Mouse (Mus musculus) intestine, embryonic 14.5 days (tissue): ENCODE measurements around the gene Zdhhc16. TPM values are rescaled to one million over a fixed set of nuclear protein-coding genes. Genes with fewer than 3 reads are reported as not detected.

Source experiments
- ATAC-seq: fragments of 200-750 bp; cut with Nextera tagmentation; replicated peaks from 2 replicates; pipeline ENCODE4 v1.8.0; 2017; ENCODE audit warnings: low read depth, moderate number of reproducible peaks, moderate TSS enrichment, moderate library complexity; ENCODE audit not compliant: low FRiP score, low TSS enrichment
- DNase-seq: peaks from one replicate; pipeline ENCODE4 v3.0.0-alpha.2; 2018; ENCODE audit warnings: low spot score
- H3K27ac ChIP-seq: fragments of 300-500 bp; sonication (generic); 2 replicates; pipeline ENCODE4 v1.5.1; 2014; ENCODE audit warnings: low read depth, mild to moderate bottlenecking, control low read depth
- H3K27me3 ChIP-seq: fragments of 300-500 bp; sonication (generic); replicated peaks from 2 replicates; pipeline ENCODE4 v1.6.1; 2014; ENCODE audit warnings: low read length, control low read depth; ENCODE audit not compliant: control insufficient read depth, insufficient read depth
- H3K36me3 ChIP-seq: fragments of 300-500 bp; sonication (generic); 2 replicates; pipeline ENCODE4 v1.6.1; 2014; ENCODE audit warnings: low read length, control low read depth; ENCODE audit not compliant: control insufficient read depth, insufficient read depth
- H3K4me1 ChIP-seq: fragments of 300-500 bp; sonication (generic); replicated peaks from 2 replicates; pipeline ENCODE4 v1.6.1; 2014; ENCODE audit warnings: low read length, control low read depth, mixed read lengths; ENCODE audit not compliant: control insufficient read depth, insufficient read depth
- H3K4me2 ChIP-seq: fragments of 300-500 bp; sonication (generic); 2 replicates; pipeline ENCODE4 v1.6.1; 2014; ENCODE audit warnings: low read length
- H3K4me3 ChIP-seq: fragments of 300-500 bp; sonication (generic); 2 replicates; pipeline ENCODE4 v1.5.1; 2014; ENCODE audit warnings: low read depth, low read length, control low read depth, mixed read lengths
- H3K9ac ChIP-seq: fragments of 300-500 bp; sonication (generic); 2 replicates; pipeline ENCODE4 v1.6.1; 2014; ENCODE audit warnings: mild to moderate bottlenecking, low read length
- H3K9me3 ChIP-seq: fragments of 300-500 bp; sonication (generic); 2 replicates; pipeline ENCODE4 v1.6.1; 2016; ENCODE audit warnings: low read length, control low read depth; ENCODE audit not compliant: control insufficient read depth
- WGBS: fragments of 180-500 bp; shearing (Covaris S2); extraction: QIAGEN DNeasy Blood & Tissue Kit; methylation state at CpG from one replicate; pipeline ENCODE4 v1.1.7; 2014; 5-methylcytosine and 5-hydroxymethylcytosine counted together
- polyA plus RNA-seq: library from polyadenylated mRNA; unstranded; fragments of >200 nt; fragmentation: Nextera tagmentation; extraction: Ambion mirVana; gene quantifications from 2 replicates; pipeline ENCODE4 v1.2.1, GENCODE M21; 2014

The Zdhhc16 gene
- 69.2 and 76.6 TPM in 2 replicates for polyA plus RNA-seq

GRCm38 (mm10) chr19:41933179-41934086 lies at the start of gene Zdhhc16, which contains the start of gene Exosc1:
Gene Zdhhc16 (plus strand): TSS chr19:41933480.
Gene Exosc1 (minus strand): TSS chr19:41933423.
- Histone ChIP-seq H3K4me2 (peak within 1 kb of the TSS; percentile 97), H3K36me3 (peaks cover 44% of the 10 kb centered on the region)
- under 1% methylated on average over 47 of the region's 47 CpGs for WGBS

GRCm38 (mm10) chr19:41883882-41884281 lies 49.4 kb upstream of the Zdhhc16 start:
- Histone ChIP-seq H3K4me3 (no peak overlapping the region), H3K27me3 (no peaks in the 10 kb centered on the region), H3K9me3 (no peaks in the 10 kb centered on the region), H3K9ac (no peak overlapping the region), H3K4me2 (no peak overlapping the region), H3K36me3 (peaks cover 69% of the 10 kb centered on the region), H3K4me1 (no peaks in the 10 kb centered on the region), H3K27ac (no peak overlapping the region)
- DNase-seq = no peak
- WGBS = 91% methylated on average over 9 of the region's 9 CpGs
- no peak for ATAC-seq

More at GRCm38 (mm10) chr19:41933179-41934086, at the start of gene Zdhhc16, which contains the start of gene Exosc1:
- peak within 1 kb of the TSS; percentile 72 for H3K9ac ChIP-seq
- H3K4me1 ChIP-seq = peaks cover 16% of the 10 kb centered on the region
- H3K27ac ChIP-seq = no peak within 1 kb of the TSS
- H3K9me3 ChIP-seq = no peaks in the 10 kb centered on the region
- ATAC-seq (peak; percentile 100), DNase-seq (peak; percentile 96)
- no peaks in the 10 kb centered on the region for H3K27me3 ChIP-seq
- peak within 1 kb of the TSS; percentile 80 for H3K4me3 ChIP-seq

DNA sequence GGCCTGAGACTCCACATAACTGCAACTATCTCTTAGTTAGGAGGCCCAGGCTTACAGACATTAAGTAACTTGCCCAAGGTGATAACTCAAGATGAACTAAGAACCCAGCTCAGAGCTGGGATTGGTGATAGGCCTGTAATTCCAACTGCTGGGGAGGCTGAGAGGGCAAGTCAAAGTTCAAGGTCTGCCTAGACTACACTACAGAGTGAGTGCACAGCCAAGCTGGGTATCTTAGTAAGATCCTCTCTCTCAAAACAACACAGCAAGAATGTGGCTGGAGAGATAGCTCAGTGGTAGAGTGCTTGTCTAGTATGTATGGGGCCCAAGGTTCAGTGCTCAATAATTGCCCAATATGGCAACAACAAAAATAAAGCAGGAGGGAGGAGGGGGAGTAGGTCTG lies 45.1 kb upstream of the Zdhhc16 start:
- no peak overlapping the region for H3K27ac ChIP-seq
- DNase-seq (no peak), ATAC-seq (no peak)
- H3K27me3 ChIP-seq = no peaks in the 10 kb centered on the region
- H3K4me3 ChIP-seq = no peak overlapping the region
- no peaks in the 10 kb centered on the region for H3K4me1 ChIP-seq
- H3K9me3 ChIP-seq = no peaks in the 10 kb centered on the region
- peaks cover 65% of the 10 kb centered on the region for H3K36me3 ChIP-seq
- no peak overlapping the region for H3K4me2 ChIP-seq
- no peak overlapping the region for H3K9ac ChIP-seq

DNA sequence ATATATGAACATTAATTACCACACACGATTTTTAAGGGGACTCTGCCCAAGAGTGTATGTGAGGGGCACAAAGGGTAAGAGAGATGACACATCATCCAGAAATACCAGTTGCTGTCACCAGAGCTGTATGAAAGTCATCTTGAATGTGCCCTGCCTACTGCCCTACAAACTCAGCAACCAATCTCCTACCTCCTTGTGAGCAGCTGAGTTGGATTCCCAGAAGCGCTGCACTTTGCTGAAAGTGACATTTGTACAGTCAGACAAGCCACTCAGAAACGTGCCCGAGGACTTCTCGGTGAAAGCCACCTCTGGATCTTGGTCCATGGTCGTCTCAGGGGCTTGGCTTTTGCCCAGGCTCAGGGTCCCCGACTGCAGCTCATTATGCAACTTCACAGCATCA lies 38.3 kb upstream of the Zdhhc16 start:
- 49% methylated on average over 7 of the region's 7 CpGs for WGBS
- no peaks in the 10 kb centered on the region for H3K9me3 ChIP-seq

DNA sequence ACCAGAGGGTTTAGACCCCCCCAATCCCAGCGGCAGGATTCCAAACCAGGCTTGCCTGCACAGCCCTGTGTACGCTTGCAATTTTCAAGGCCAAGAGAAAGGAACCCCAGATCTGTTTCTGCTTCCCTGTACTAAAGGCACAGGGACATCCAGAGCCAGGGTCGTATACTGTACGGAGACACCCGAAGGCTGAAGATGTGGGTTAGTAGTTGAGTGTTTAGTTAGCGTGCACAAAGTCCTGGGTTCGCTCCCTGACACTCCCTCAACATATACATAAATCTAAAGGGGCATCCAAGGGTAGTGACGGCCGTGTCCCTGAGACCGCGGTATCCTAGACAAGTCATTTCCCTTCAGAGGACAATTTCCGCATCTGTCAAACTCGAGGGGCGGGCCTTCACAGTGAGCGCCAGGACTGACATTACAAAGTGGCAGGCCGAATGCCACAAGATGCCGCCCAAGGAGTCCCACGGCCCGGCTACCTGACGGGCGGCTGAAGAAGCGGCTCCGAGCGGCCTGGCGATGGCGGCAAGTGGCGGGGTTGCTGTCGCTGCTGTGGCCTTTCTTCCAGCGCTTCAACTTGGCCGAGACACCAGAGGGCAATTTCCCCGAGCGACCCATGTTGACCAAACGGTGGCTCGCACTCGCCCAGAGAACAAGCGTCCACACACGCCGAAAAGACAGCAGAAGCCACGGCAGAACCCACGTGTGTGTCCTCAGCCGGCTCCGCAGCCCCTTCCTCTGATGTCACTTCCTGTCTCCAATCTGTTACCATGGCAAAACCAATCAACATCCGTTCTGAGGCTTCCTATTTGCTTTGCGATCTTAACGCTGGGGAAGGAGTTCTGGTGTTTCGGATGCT lies 37.6 kb upstream of the Zdhhc16 start, which contains the start of gene Rrp12:
TSS of gene Rrp12 (minus strand) at position 714 of the 859 bp plus-strand sequence.
- Histone ChIP-seq H3K4me3 (peak within 1 kb of the TSS; percentile 62), H3K9ac (peak within 1 kb of the TSS; percentile 54), H3K27me3 (no peaks in the 10 kb centered on the region), H3K4me1 (peaks cover 9% of the 10 kb centered on the region), H3K27ac (0 out of 2 replicates have a peak within 1 kb of the TSS, but pooled peaks have one; percentile 28), H3K36me3 (peaks cover 3% of the 10 kb centered on the region; the same call in 1 of the 2 replicates), H3K4me2 (peak within 1 kb of the TSS; percentile 79), H3K9me3 (no peaks in the 10 kb centered on the region)
- 1% methylated on average over 46 of the region's 46 CpGs for WGBS
- DNase-seq = peak; percentile 81
- peak; percentile 91 for ATAC-seq

More for the DNA sequence above, 38.3 kb upstream of the Zdhhc16 start:
- Histone ChIP-seq H3K4me3 (peak overlapping the region; percentile 62), H3K9ac (peak overlapping the region; percentile 54), H3K36me3 (peaks cover 9% of the 10 kb centered on the region), H3K27ac (no peak overlapping the region), H3K4me2 (peak overlapping the region; percentile 79), H3K27me3 (no peaks in the 10 kb centered on the region), H3K4me1 (peaks cover 9% of the 10 kb centered on the region)
- no peak for ATAC-seq
- no peak for DNase-seq

DNA sequence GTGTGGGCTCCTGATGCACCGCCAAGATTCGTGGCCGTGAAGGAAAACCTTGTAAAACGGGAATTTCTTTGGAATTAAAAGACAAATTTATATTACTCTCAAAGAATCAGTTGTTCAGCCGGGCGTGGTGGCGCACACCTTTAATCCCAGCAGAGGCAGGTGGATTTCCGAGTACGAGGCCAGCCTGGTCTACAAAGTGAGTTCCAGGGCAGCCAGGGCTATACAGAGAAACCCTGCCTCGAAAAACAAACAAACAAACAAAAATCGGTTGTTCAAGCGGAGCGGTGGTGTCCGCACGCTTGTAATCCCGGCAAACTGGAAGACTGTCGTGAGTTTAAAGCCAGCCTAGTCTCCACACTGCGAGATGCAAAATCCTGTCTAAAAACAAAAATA lies 37.0 kb upstream of the Zdhhc16 start:
- Histone ChIP-seq H3K4me2 (peak overlapping the region; percentile 79), H3K9ac (peak overlapping the region; percentile 33; the same call in 1 of the 2 replicates), H3K27me3 (no peaks in the 10 kb centered on the region), H3K9me3 (no peaks in the 10 kb centered on the region), H3K36me3 (peaks cover 3% of the 10 kb centered on the region; the same call in 1 of the 2 replicates), H3K27ac (no peak overlapping the region), H3K4me3 (peak overlapping the region; percentile 62), H3K4me1 (peaks cover 9% of the 10 kb centered on the region)
- ATAC-seq = 0 out of 2 replicates have a peak, but pooled peaks have one; percentile 32
- no peak for DNase-seq
- WGBS = 16% methylated on average over 18 of the region's 18 CpGs

DNA sequence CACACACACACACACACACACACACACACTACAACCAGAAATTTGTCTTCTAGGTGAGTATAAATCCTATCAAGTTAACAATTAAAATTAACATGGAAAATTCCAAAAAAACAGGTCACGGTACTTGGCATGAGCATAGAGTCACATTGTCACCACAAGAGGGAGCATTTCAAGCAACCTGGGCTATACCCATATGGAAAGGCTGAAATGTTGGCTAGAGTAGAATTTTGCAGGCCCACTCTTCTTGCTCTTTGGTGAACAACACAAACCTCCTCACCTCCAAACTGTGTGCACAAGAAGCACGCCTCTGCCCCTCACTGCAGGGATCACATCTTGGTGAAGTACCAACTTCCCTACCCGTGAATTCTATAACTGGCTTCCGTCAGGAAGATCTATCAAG lies 34.4 kb upstream of the Zdhhc16 start:
- no peak overlapping the region for H3K9ac ChIP-seq
- no peak overlapping the region for H3K4me2 ChIP-seq
- no peaks in the 10 kb centered on the region for H3K9me3 ChIP-seq
- DNase-seq (no peak), ATAC-seq (no peak; the same call in 1 of the 2 replicates)
- H3K27ac ChIP-seq = no peak overlapping the region
- no peak overlapping the region for H3K4me3 ChIP-seq
- peaks cover 9% of the 10 kb centered on the region for H3K4me1 ChIP-seq
- H3K36me3 ChIP-seq = no peaks in the 10 kb centered on the region
- H3K27me3 ChIP-seq = no peaks in the 10 kb centered on the region
- 46% methylated on average over 4 of the region's 4 CpGs for WGBS

GRCm38 (mm10) chr19:41900495-41901090 lies 32.7 kb upstream of the Zdhhc16 start:
- H3K4me2 ChIP-seq = no peak overlapping the region
- no peak for DNase-seq
- H3K27me3 ChIP-seq = no peaks in the 10 kb centered on the region
- H3K9ac ChIP-seq = no peak overlapping the region
- no peaks in the 10 kb centered on the region for H3K9me3 ChIP-seq
- no peak overlapping the region for H3K4me3 ChIP-seq
- ATAC-seq = no peak
- WGBS = 85% methylated on average over 8 of the region's 8 CpGs
- H3K27ac ChIP-seq = no peak overlapping the region
- H3K36me3 ChIP-seq = no peaks in the 10 kb centered on the region
- peaks cover under 1% of the 10 kb centered on the region; the same call in 1 of the 2 replicates for H3K4me1 ChIP-seq
